ENCODE assay signal across 7 mouse cellular contexts in genomic region chr5:135632797-135633144, GRCm38 (mm10). TPM values are rescaled to one million over a fixed set of nuclear protein-coding genes. Genes with fewer than 3 reads are reported as not detected.
DNase-seq lines count a peak whose midpoint lies in the region; ATAC-seq and TF ChIP-seq lines count a peak whose summit lies in the region.

No protein-coding gene starts in this region.

- H3K9ac ChIP-seq in forebrain, embryonic 11.5 days (ENCODE audit: low read length), result peak overlapping the region; percentile 91
- peak overlapping the region; percentile 74 for H3K9ac ChIP-seq in liver, embryonic 12.5 days
- peak overlapping the region; percentile 80 for H3K9ac ChIP-seq in stomach, postnatal 0 days (ENCODE audit: low read length)

- H3K9me3 ChIP-seq in forebrain, embryonic 11.5 days (ENCODE audit: control insufficient read depth, low read length), result no peaks in the 10 kb centered on the region
- H3K9me3 ChIP-seq in liver, embryonic 12.5 days (replicated peaks), result no peaks in the 10 kb centered on the region
- H3K9me3 ChIP-seq in stomach, postnatal 0 days (ENCODE audit: control insufficient read depth, low read length), result no peaks in the 10 kb centered on the region

- peak overlapping the region; percentile 62 for H3K4me2 ChIP-seq in forebrain, embryonic 11.5 days (ENCODE audit: low read depth, low read length, severe bottlenecking)
- H3K4me2 ChIP-seq in liver, embryonic 12.5 days, result peak overlapping the region; percentile 93
- H3K4me2 ChIP-seq in stomach, postnatal 0 days (replicated peaks; ENCODE audit: low read depth), result peak overlapping the region; percentile 83

- WGBS in spleen, adult 2 months, result 0% methylated on average over 21 of the region's 21 CpGs
- 0% methylated on average over 21 of the region's 21 CpGs for WGBS in forebrain, embryonic 11.5 days
- WGBS in liver, embryonic 12.5 days (ENCODE audit: insufficient replicate concordance), result 3% methylated on average over 19 of the region's 21 CpGs
- under 1% methylated on average over 21 of the region's 21 CpGs for WGBS in stomach, postnatal 0 days

- peak; percentile 80 for ATAC-seq in forebrain, embryonic 11.5 days (replicated peaks; ENCODE audit: low FRiP score)
- ATAC-seq in liver, embryonic 12.5 days, result peak; percentile 78
- ATAC-seq in stomach, postnatal 0 days (ENCODE audit: low FRiP score, low TSS enrichment), result peak; percentile 78; the same call in 1 of the 2 replicates

- no peak for TF ChIP-seq POLR2A in spleen, adult 2 months (IDR thresholded peaks at IDR 0.05; ENCODE audit: low read depth, low read length)

- TF ChIP-seq EP300 in stomach, postnatal 0 days (optimal IDR thresholded peaks at IDR 0.05), result no peak

- no peak for TF ChIP-seq CTCF in spleen, adult 2 months (IDR thresholded peaks at IDR 0.05; ENCODE audit: extremely low read depth, insufficient read depth, insufficient read length, insufficient replicate concordance)
- no peak for TF ChIP-seq CTCF in stomach, postnatal 0 days (IDR thresholded peaks at IDR 0.05; ENCODE audit: low read depth)

- no peaks in the 10 kb centered on the region for H3K27me3 ChIP-seq in spleen, adult 2 months (ENCODE audit: control insufficient read depth, insufficient read depth, low read length)
- no peaks in the 10 kb centered on the region for H3K27me3 ChIP-seq in forebrain, embryonic 11.5 days (ENCODE audit: control insufficient read depth, insufficient read depth, low read length)
- H3K27me3 ChIP-seq in liver, embryonic 12.5 days (replicated peaks), result no peaks in the 10 kb centered on the region
- no peaks in the 10 kb centered on the region for H3K27me3 ChIP-seq in stomach, postnatal 0 days (ENCODE audit: control insufficient read depth, insufficient read depth, low read length)

- no peak for DNase-seq in spleen, adult 2 months (ENCODE audit: low read depth in 1 of 2, low spot score in 2 of 2)
- DNase-seq in spleen, postnatal 14 days (ENCODE audit: low spot score in 2 of 2), result no peak
- DNase-seq in forebrain, embryonic 11.5 days (ENCODE audit: low spot score), result no peak
- DNase-seq in stomach, postnatal 0 days (ENCODE audit: low spot score), result no peak
- no peak for DNase-seq in right cerebral cortex, adult 2 months (ENCODE audit: low spot score in 2 of 2)
- no peak for DNase-seq in adrenal gland, adult 8-10 months

- peak overlapping the region; percentile 90 for H3K4me3 ChIP-seq in spleen, adult 2 months (ENCODE audit: extremely low read depth, insufficient read depth, insufficient read length)
- H3K4me3 ChIP-seq in forebrain, embryonic 11.5 days (ENCODE audit: low read depth, low read length), result peak overlapping the region; percentile 82
- H3K4me3 ChIP-seq in liver, embryonic 12.5 days, result peak overlapping the region; percentile 78
- peak overlapping the region; percentile 75 for H3K4me3 ChIP-seq in stomach, postnatal 0 days (ENCODE audit: low read depth, low read length)

- H3K36me3 ChIP-seq in spleen, adult 2 months (ENCODE audit: control insufficient read depth, insufficient read depth, low read length), result peaks cover 5% of the 10 kb centered on the region; the same call in 1 of the 2 replicates
- no peaks in the 10 kb centered on the region; the same call in 1 of the 2 replicates for H3K36me3 ChIP-seq in forebrain, embryonic 11.5 days (ENCODE audit: control insufficient read depth, insufficient read depth, low read length)
- H3K36me3 ChIP-seq in liver, embryonic 12.5 days, result peaks cover 23% of the 10 kb centered on the region
- H3K36me3 ChIP-seq in stomach, postnatal 0 days (ENCODE audit: control insufficient read depth, insufficient read depth, low read length), result 0 out of 2 replicates have a peak, but pooled peaks cover 2% of the 10 kb centered on the region

- H3K27ac ChIP-seq in spleen, adult 2 months (ENCODE audit: insufficient read depth, low read length), result peak overlapping the region; percentile 74
- H3K27ac ChIP-seq in forebrain, embryonic 11.5 days (ENCODE audit: low read depth, low read length), result peak overlapping the region; percentile 70; the same call in 1 of the 2 replicates
- H3K27ac ChIP-seq in liver, embryonic 12.5 days, result peak overlapping the region; percentile 72; the same call in 1 of the 2 replicates
- H3K27ac ChIP-seq in stomach, postnatal 0 days (replicated peaks), result peak overlapping the region; percentile 79

- peaks cover 4% of the 10 kb centered on the region; the same call in 1 of the 2 replicates for H3K4me1 ChIP-seq in spleen, adult 2 months (ENCODE audit: control insufficient read depth, insufficient read depth, insufficient read length)
- H3K4me1 ChIP-seq in forebrain, embryonic 11.5 days (replicated peaks; ENCODE audit: control insufficient read depth, insufficient read depth, low read length), result peaks cover 2% of the 10 kb centered on the region; the same call in 1 of the 2 replicates
- peaks cover 46% of the 10 kb centered on the region for H3K4me1 ChIP-seq in liver, embryonic 12.5 days
- 0 out of 2 replicates have a peak, but pooled peaks cover 5% of the 10 kb centered on the region for H3K4me1 ChIP-seq in stomach, postnatal 0 days (replicated peaks; ENCODE audit: control insufficient read depth, insufficient read depth)

RNA-seq across cellular contexts. Expression of gene Rhbdd2, which starts 0.4 kb away (rescaled TPM):
- polyA plus RNA-seq in spleen, adult 2 months (2012; rRNA removed), result 23.5 and 25.2 TPM in 2 replicates
- polyA plus RNA-seq in forebrain, embryonic 11.5 days (2014; fragmentation: Nextera tagmentation; extraction: Ambion mirVana), result 60.1 and 61.3 TPM in 2 replicates
- 15.8 and 17.3 TPM in 2 replicates for polyA plus RNA-seq in liver, embryonic 12.5 days (2016; fragmentation: Nextera tagmentation; extraction: Ambion mirVana)
- 37.8 and 44.8 TPM in 2 replicates for polyA plus RNA-seq in stomach, postnatal 0 days (2015; fragmentation: Nextera tagmentation; extraction: Ambion mirVana)
- 10 to 100 TPM; 46.0 to 64.8 (median 57.1) TPM for total RNA-seq in adrenal gland, adult 8-10 months (2022)

RNA-seq across cellular contexts. Expression of gene Por, which starts 37.1 kb away (rescaled TPM):
- polyA plus RNA-seq in spleen, adult 2 months (2012; rRNA removed), result 50.8 and 56.2 TPM in 2 replicates
- 113 and 117 TPM in 2 replicates for polyA plus RNA-seq in forebrain, embryonic 11.5 days (2014; fragmentation: Nextera tagmentation; extraction: Ambion mirVana)
- polyA plus RNA-seq in liver, embryonic 12.5 days (2016; fragmentation: Nextera tagmentation; extraction: Ambion mirVana), result 34.7 and 36.6 TPM in 2 replicates
- polyA plus RNA-seq in stomach, postnatal 0 days (2015; fragmentation: Nextera tagmentation; extraction: Ambion mirVana), result 174 and 177 TPM in 2 replicates
- total RNA-seq in adrenal gland, adult 8-10 months (2022), result 100 to 1,000 TPM; 229 to 400 (median 271) TPM

RNA-seq across cellular contexts. Expression of gene Ccl24, which starts 59.9 kb away (rescaled TPM):
- 1.0 and 2.8 TPM in 2 replicates for polyA plus RNA-seq in spleen, adult 2 months (2012; rRNA removed)
- 0.99 and 1.1 TPM in 2 replicates for polyA plus RNA-seq in forebrain, embryonic 11.5 days (2014; fragmentation: Nextera tagmentation; extraction: Ambion mirVana)
- 9.8 and 10.2 TPM in 2 replicates for polyA plus RNA-seq in liver, embryonic 12.5 days (2016; fragmentation: Nextera tagmentation; extraction: Ambion mirVana)
- 1.7 and 2.8 TPM in 2 replicates for polyA plus RNA-seq in stomach, postnatal 0 days (2015; fragmentation: Nextera tagmentation; extraction: Ambion mirVana)
- 1 to 10 TPM in 1 of 4 experiments, under 1 TPM in 2, not detected in 1; 0.55 to 2.0 (median 0.71) TPM for total RNA-seq in adrenal gland, adult 8-10 months (2022)
